Mouse (Mus musculus) forebrain, embryonic 11.5 days (tissue): ENCODE data around the gene Dclre1a. TPM values are rescaled to one million over a fixed set of nuclear protein-coding genes. Genes with fewer than 3 reads are reported as not detected.

Experiments used
- ATAC-seq: fragments of 200-750 bp; cut with Nextera tagmentation; replicated peaks from 2 replicates; pipeline ENCODE4 v1.8.0; 2017; ENCODE audit warnings: moderate TSS enrichment; ENCODE audit not compliant: low FRiP score
- DNase-seq: peaks from one replicate; pipeline ENCODE4 v3.0.0-alpha.2; 2017; ENCODE audit warnings: low spot score
- H3K27ac ChIP-seq: fragments of 300-500 bp; sonication (generic); 2 replicates; pipeline ENCODE4 v1.5.1; 2014; ENCODE audit warnings: low read depth, low read length
- H3K27me3 ChIP-seq: fragments of 300-500 bp; sonication (generic); 2 replicates; pipeline ENCODE4 v1.6.1; 2014; ENCODE audit warnings: mild to moderate bottlenecking, low read length, mixed read lengths; ENCODE audit not compliant: control insufficient read depth, insufficient read depth
- H3K36me3 ChIP-seq: fragments of 300-500 bp; sonication (generic); 2 replicates; pipeline ENCODE4 v1.6.1; 2014; ENCODE audit warnings: mild to moderate bottlenecking, low read length, moderate library complexity, mixed read lengths; ENCODE audit not compliant: control insufficient read depth, insufficient read depth
- H3K4me1 ChIP-seq: fragments of 300-500 bp; sonication (generic); replicated peaks from 2 replicates; pipeline ENCODE4 v1.6.1; 2014; ENCODE audit warnings: low read length, mixed read lengths; ENCODE audit not compliant: control insufficient read depth, insufficient read depth
- H3K4me2 ChIP-seq: fragments of 300-500 bp; sonication (generic); 2 replicates; pipeline ENCODE4 v1.6.1; 2014; ENCODE audit warnings: low read depth, mild to moderate bottlenecking, low read length, moderate library complexity, mixed read lengths; ENCODE audit not compliant: severe bottlenecking
- H3K4me3 ChIP-seq: fragments of 300-500 bp; sonication (generic); 2 replicates; pipeline ENCODE4 v1.5.1; 2014; ENCODE audit warnings: low read depth, low read length
- H3K9ac ChIP-seq: fragments of 300-500 bp; sonication (generic); 2 replicates; pipeline ENCODE4 v1.6.1; 2014; ENCODE audit warnings: low read length
- H3K9me3 ChIP-seq: fragments of 300-500 bp; sonication (generic); 2 replicates; pipeline ENCODE4 v1.6.1; 2016; ENCODE audit warnings: low read length, mixed read lengths; ENCODE audit not compliant: control insufficient read depth
- WGBS: fragments of 180-500 bp; shearing (Covaris S2); extraction: QIAGEN DNeasy Blood & Tissue Kit; methylation state at CpG from one replicate; pipeline ENCODE4 v1.1.7; 2014; 5-methylcytosine and 5-hydroxymethylcytosine counted together
- polyA plus RNA-seq: library from polyadenylated mRNA; unstranded; fragments of >200 nt; fragmentation: Nextera tagmentation; extraction: Ambion mirVana; gene quantifications from 2 replicates; pipeline ENCODE4 v1.2.1, GENCODE M21; 2014

Gene Dclre1a
- polyA plus RNA-seq, 1 experiment from 2014 or later = 18.2 TPM

- ATAC-seq (no peak), DNase-seq (no peak)
- Histone ChIP-seq H3K9me3 (no peaks in the 10 kb centered on the region), H3K9ac (no peak overlapping the region), H3K27ac (no peak overlapping the region), H3K36me3 (no peaks in the 10 kb centered on the region), H3K4me2 (0 out of 2 replicates have a peak overlapping the region, but pooled peaks have one; percentile 11), H3K27me3 (no peaks in the 10 kb centered on the region), H3K4me1 (peaks cover 19% of the 10 kb centered on the region), H3K4me3 (no peak overlapping the region)
- 41% methylated on average over 13 of the region's 13 CpGs for WGBS
Observed at GRCm38 (mm10) chr19:56484630-56485375, 63.2 kb downstream of the Dclre1a start.

Other genes starting within 250 kb of the Dclre1a start
- gene Nrap, start 158.2 kb downstream of the Dclre1a start, polyA plus RNA-seq = 0.17 and 0.20 TPM in 2 replicates
- gene Casp7, start 151.1 kb downstream of the Dclre1a start, polyA plus RNA-seq = 17.4 and 19.6 TPM in 2 replicates
- gene Plekhs1, start 86.6 kb downstream of the Dclre1a start, polyA plus RNA-seq = 0.13 and 0.29 TPM in 2 replicates
- gene Nhlrc2, start within 50 bp of the Dclre1a start, polyA plus RNA-seq = 16.9 and 19.0 TPM in 2 replicates
- gene Adrb1, start 174.0 kb upstream of the Dclre1a start, polyA plus RNA-seq = 0.17 and 0.23 TPM in 2 replicates